Mouse (Mus musculus) limb, embryonic 14.5 days (tissue): ENCODE measurements around the gene Pawr. TPM values are rescaled to one million over a fixed set of nuclear protein-coding genes. Genes with fewer than 3 reads are reported as not detected.

ENCODE experiments used
- ATAC-seq: fragments of 200-750 bp; cut with Nextera tagmentation; 2 replicates; pipeline ENCODE4 v1.8.0; 2017; ENCODE audit warnings: low read depth, moderate number of reproducible peaks, moderate TSS enrichment; ENCODE audit not compliant: low FRiP score
- DNase-seq: peaks from one replicate; pipeline ENCODE4 v3.0.0-alpha.2; 2015; ENCODE audit warnings: low spot score
- H3K27ac ChIP-seq: fragments of 300-500 bp; sonication (generic); replicated peaks from 2 replicates; pipeline ENCODE4 v1.5.1; 2014; ENCODE audit warnings: low read depth, mild to moderate bottlenecking, low read length, moderate library complexity, mixed read lengths
- H3K27me3 ChIP-seq: fragments of 300-500 bp; sonication (generic); 2 replicates; pipeline ENCODE4 v1.6.1; 2014; ENCODE audit warnings: low read length, mixed read lengths; ENCODE audit not compliant: control insufficient read depth, insufficient read depth
- H3K36me3 ChIP-seq: fragments of 300-500 bp; sonication (generic); 2 replicates; pipeline ENCODE4 v1.6.1; 2014; ENCODE audit warnings: mild to moderate bottlenecking, low read length, moderate library complexity, mixed read lengths; ENCODE audit not compliant: control insufficient read depth, insufficient read depth
- H3K4me1 ChIP-seq: fragments of 300-500 bp; sonication (generic); 2 replicates; pipeline ENCODE4 v1.6.1; 2014; ENCODE audit warnings: antibody characterized with exemption, low read length, mixed read lengths; ENCODE audit not compliant: control insufficient read depth, insufficient read depth
- H3K4me2 ChIP-seq: fragments of 300-500 bp; sonication (generic); replicated peaks from 2 replicates; pipeline ENCODE4 v1.6.1; 2014; ENCODE audit warnings: low read depth, mild to moderate bottlenecking, low read length, moderate library complexity; ENCODE audit not compliant: severe bottlenecking
- H3K4me3 ChIP-seq: fragments of 300-500 bp; sonication (generic); replicated peaks from 2 replicates; pipeline ENCODE4 v1.5.1; 2014; ENCODE audit warnings: low read length
- H3K9ac ChIP-seq: fragments of 300-500 bp; sonication (generic); 2 replicates; pipeline ENCODE4 v1.6.1; 2014; ENCODE audit warnings: mild to moderate bottlenecking, low read depth, low read length, moderate library complexity; ENCODE audit not compliant: severe bottlenecking
- H3K9me3 ChIP-seq: fragments of 300-500 bp; sonication (generic); 2 replicates; pipeline ENCODE4 v1.6.1; 2016; ENCODE audit warnings: low read length; ENCODE audit not compliant: control insufficient read depth
- POLR2A ChIP-seq: fragments of 200-500 bp; IDR thresholded peaks from 2 replicates; pipeline ENCODE4 v1.8.0; 2012; ENCODE audit warnings: inconsistent platforms, mild to moderate bottlenecking, moderate library complexity, borderline replicate concordance; ENCODE audit not compliant: insufficient read depth, insufficient read length; ENCODE audit errors: extremely low read depth
- WGBS: fragments of 180-500 bp; shearing (Covaris S2); extraction: QIAGEN DNeasy Blood & Tissue Kit; methylation state at CpG from one replicate; pipeline ENCODE4 v1.1.7; 2014; 5-methylcytosine and 5-hydroxymethylcytosine counted together
- polyA plus RNA-seq, 2 experiments: library from polyadenylated mRNA; depleted of rRNA in 1 of 2; stranded (reverse) in 1 of 2; unstranded in 1 of 2; fragments of >200 nt; fragmentation: Nextera tagmentation in 1 of 2; extraction: Ambion mirVana in 1 of 2; gene quantifications; 2 replicates each; pipeline versions ENCODE4 v1.2.1 to v1.2.3; 2012 to 2014

Pawr gene
- polyA plus RNA-seq, 2 experiments: 3.1 to 3.5 TPM

DNA sequence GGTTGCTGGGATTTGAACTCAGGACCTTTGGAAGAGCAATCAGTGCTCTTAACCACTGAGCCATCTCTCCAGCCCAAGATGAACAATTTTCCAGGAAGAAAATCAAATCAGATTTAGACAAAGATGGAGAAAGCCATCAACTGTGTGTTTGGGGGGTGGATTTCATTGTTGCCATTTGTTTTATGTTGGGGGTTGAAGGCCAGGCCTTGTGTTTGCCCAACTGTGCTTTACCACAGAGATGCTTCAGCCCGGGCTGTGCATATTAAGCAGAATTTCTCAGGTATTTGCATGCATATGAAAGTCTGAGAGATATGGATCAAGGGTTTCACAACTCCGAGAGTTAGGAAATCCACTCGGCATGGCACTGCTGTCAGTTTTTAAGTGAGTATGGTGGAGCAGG lies 20.5 kb upstream of the Pawr start:
- Histone ChIP-seq H3K9me3 (no peaks in the 10 kb centered on the region), H3K4me2 (no peak overlapping the region), H3K4me1 (no peaks in the 10 kb centered on the region), H3K27ac (no peak overlapping the region), H3K9ac (no peak overlapping the region), H3K36me3 (no peaks in the 10 kb centered on the region), H3K4me3 (no peak overlapping the region), H3K27me3 (no peaks in the 10 kb centered on the region)
- WGBS: 91% methylated on average over 3 of the region's 3 CpGs
- ATAC-seq (no peak), DNase-seq (no peak)
- TF ChIP-seq POLR2A: no peak

GRCm38 (mm10) chr10:108313845-108314244 lies 18.1 kb upstream of the Pawr start:
- Histone ChIP-seq H3K36me3 (no peaks in the 10 kb centered on the region), H3K4me3 (no peak overlapping the region), H3K4me2 (no peak overlapping the region), H3K9ac (no peak overlapping the region), H3K27me3 (no peaks in the 10 kb centered on the region), H3K27ac (no peak overlapping the region), H3K4me1 (no peaks in the 10 kb centered on the region), H3K9me3 (no peaks in the 10 kb centered on the region)
- no peak for TF ChIP-seq POLR2A
- no peak for DNase-seq
- ATAC-seq: no peak
- 33% methylated on average over 6 of the region's 6 CpGs for WGBS

DNA sequence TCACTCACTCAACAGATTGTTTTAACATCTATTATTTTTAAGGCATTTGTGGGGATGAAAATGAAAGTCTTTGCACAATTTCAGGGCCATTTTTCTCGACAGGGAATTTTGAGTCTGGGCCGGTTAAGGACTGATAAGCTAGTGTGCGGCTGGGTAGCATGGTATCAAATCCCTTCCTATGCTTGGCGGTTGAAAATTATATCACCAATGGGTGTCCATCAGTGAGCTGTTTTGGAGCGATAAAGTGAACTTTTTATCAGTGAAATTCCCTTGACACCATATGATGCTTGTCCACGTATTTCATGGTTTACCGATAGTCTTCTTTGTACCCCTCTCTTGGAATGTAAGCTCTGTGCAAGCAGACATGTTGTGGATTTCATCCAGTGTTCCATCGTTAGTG lies 17.5 kb upstream of the Pawr start:
- Histone ChIP-seq H3K9me3 (no peaks in the 10 kb centered on the region), H3K36me3 (no peaks in the 10 kb centered on the region), H3K4me1 (no peaks in the 10 kb centered on the region), H3K27me3 (no peaks in the 10 kb centered on the region), H3K27ac (no peak overlapping the region), H3K4me2 (no peak overlapping the region), H3K4me3 (no peak overlapping the region), H3K9ac (no peak overlapping the region)
- WGBS: 78% methylated on average over 8 of the region's 8 CpGs
- DNase-seq (no peak), ATAC-seq (no peak)
- TF ChIP-seq POLR2A: no peak

DNA sequence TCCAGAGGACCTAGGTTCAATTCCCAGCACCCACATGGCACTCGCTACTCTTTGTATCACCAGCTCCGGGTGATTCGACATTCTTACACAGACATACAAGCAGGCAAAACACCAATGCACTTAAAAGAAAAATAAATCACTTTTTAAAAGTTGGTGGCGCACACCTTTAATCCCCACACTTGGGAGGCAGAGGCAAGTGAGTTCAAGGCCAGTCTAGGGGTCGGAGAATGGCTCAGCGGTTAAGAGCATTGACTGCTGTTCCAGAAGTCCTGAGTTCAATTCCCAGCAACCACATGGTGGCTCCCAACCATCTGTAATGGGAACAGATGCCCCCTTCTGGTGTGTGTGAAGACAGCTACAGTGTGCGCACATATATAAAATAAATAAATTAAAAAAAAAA lies 16.7 kb upstream of the Pawr start:
- no peak for TF ChIP-seq POLR2A
- DNase-seq (no peak), ATAC-seq (no peak)

GRCm38 (mm10) chr10:108328356-108328755 lies 3.6 kb upstream of the Pawr start:
- no peak for TF ChIP-seq POLR2A
- WGBS: 88% methylated on average over 7 of the region's 7 CpGs

More for the DNA sequence above, 16.7 kb upstream of the Pawr start:
- no peak overlapping the region for H3K9ac ChIP-seq
- no peaks in the 10 kb centered on the region for H3K36me3 ChIP-seq
- no peaks in the 10 kb centered on the region for H3K9me3 ChIP-seq
- no peak overlapping the region for H3K27ac ChIP-seq
- no peak overlapping the region for H3K4me3 ChIP-seq
- 0 out of 2 replicates have a peak, but pooled peaks cover under 1% of the 10 kb centered on the region for H3K4me1 ChIP-seq
- no peak overlapping the region for H3K4me2 ChIP-seq
- no peaks in the 10 kb centered on the region for H3K27me3 ChIP-seq
- WGBS: 94% methylated on average over 7 of the region's 7 CpGs

GRCm38 (mm10) chr10:108328983-108329382 lies 2.9 kb upstream of the Pawr start:
- H3K36me3 ChIP-seq: no peaks in the 10 kb centered on the region
- H3K27me3 ChIP-seq: peaks cover 17% of the 10 kb centered on the region
- no peak overlapping the region for H3K9ac ChIP-seq
- no peak overlapping the region for H3K27ac ChIP-seq
- ATAC-seq (no peak), DNase-seq (no peak)
- H3K4me3 ChIP-seq: no peak overlapping the region
- no peak overlapping the region for H3K4me2 ChIP-seq
- 88% methylated on average over 12 of the region's 12 CpGs for WGBS
- H3K9me3 ChIP-seq: no peaks in the 10 kb centered on the region
- no peak for TF ChIP-seq POLR2A
- H3K4me1 ChIP-seq: no peaks in the 10 kb centered on the region; the same call in 1 of the 2 replicates

More at GRCm38 (mm10) chr10:108328356-108328755, 3.6 kb upstream of the Pawr start:
- no peak overlapping the region for H3K4me2 ChIP-seq
- no peaks in the 10 kb centered on the region for H3K9me3 ChIP-seq
- no peak for ATAC-seq
- no peak overlapping the region for H3K4me3 ChIP-seq
- H3K36me3 ChIP-seq: no peaks in the 10 kb centered on the region
- no peak for DNase-seq
- H3K9ac ChIP-seq: no peak overlapping the region
- peaks cover 17% of the 10 kb centered on the region for H3K27me3 ChIP-seq
- H3K27ac ChIP-seq: no peak overlapping the region
- H3K4me1 ChIP-seq: no peaks in the 10 kb centered on the region; the same call in 1 of the 2 replicates
